Mouse (Mus musculus): ENCODE data around the gene Slc25a34. TPM values are rescaled to one million over a fixed set of nuclear protein-coding genes. Genes with fewer than 3 reads are reported as not detected.

Slc25a34 gene
- total RNA-seq, 2 experiments from 2014 or later: 105 to 117 TPM

DNA sequence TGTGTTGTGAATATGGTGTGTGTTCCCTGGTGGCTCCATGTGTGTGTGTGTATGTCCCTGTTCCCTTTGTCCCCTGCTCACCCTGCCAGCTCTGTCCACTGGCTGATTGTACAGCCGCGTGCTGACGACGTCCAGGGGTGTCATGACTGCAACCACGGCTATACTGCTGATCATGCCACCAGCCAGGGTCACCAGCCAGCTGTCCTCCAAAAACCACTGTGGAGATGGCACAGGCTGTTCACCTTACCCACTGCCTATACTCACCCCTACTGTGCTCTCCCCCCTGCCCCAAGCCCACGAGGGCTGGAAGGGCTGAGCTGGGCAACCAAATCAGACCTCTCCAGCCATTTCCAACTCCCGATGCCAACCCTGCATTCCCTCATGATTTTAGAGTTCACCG lies 2.3 kb downstream of the Slc25a34 start:
- intact Hi-C loops (cut with DNase I): no loop called here
- DNase-seq (ENCODE audit: low spot score): no peak

DNA sequence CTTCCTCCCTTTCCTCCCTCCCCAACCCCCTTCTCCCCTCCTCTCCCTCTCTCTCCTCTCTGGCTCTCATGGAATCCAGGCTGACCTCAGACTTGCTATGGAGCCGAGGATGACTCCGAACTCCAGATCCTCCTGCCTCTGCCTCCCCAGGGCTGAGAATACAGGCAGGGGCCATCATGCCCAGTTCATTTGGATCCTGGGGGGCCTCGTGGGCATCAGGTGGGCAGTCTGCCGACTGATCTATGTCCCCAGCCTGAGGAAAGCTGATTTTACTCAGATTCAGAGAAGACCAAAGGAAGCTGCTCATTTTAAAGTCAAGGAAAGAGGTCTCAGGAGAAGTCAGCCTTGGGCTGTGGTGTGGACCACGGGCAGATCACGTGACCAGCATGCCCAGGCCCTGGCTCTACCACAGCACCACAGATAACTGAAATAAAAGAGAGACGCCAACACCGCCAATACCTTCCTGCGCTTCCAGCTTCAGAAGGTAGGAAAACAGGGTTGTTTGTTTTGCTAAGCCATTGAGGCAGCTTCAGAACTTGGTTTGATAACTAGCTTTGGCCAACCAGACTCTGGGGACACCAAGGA lies 4.2 kb downstream of the Slc25a34 start:
- intact Hi-C loops (cut with DNase I): loop anchor here (2.0 to 10.0 kb wide), 3 partner anchors 78 to 233 kb away; no protein-coding TSS in a partner anchor

DNA sequence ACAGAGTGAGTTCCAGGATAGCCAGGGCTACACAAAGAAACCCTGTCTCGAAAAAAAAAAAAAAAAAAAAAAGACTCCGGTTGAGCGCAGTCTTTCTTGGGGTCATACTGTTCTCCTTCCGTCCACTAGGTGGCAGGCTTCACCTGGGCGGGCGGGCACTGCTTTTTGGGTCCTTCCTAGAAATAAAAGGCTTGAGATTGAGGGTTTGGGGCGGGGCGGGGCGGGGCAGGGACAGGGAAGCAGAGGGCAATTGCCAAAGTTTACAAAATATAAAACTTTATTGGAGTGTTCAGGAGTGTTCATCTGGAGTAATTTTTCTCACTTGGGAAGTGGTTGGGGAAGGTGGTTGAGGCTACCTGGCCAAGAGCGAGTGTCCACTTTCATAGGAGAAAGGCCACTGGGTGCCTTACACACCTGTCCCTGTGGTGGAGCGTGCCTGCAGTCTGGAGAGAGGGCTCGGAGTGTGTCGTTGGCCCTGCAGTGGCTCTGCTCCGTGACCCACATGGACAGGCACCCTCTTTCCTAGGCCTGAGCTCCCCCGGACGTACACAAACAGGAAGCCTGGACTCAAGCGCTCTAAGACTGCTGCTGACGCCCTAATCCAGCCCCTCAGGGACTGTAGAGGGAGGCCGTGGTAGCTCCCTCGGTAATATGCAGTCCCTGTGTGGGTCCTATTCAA lies 4.9 kb downstream of the Slc25a34 start, which contains the start of gene Tmem82:
Gene Tmem82, minus strand, starts transcription at position 69 of the 679 bp plus-strand sequence.
- no peak for DNase-seq (ENCODE audit: low spot score)
- intact Hi-C loops (cut with DNase I): loop anchor here (2.0 to 10.0 kb wide), 3 partner anchors 79 to 234 kb away; no protein-coding TSS in a partner anchor

More for the DNA sequence above, 4.2 kb downstream of the Slc25a34 start:
- no peak for DNase-seq (ENCODE audit: low spot score)

DNA sequence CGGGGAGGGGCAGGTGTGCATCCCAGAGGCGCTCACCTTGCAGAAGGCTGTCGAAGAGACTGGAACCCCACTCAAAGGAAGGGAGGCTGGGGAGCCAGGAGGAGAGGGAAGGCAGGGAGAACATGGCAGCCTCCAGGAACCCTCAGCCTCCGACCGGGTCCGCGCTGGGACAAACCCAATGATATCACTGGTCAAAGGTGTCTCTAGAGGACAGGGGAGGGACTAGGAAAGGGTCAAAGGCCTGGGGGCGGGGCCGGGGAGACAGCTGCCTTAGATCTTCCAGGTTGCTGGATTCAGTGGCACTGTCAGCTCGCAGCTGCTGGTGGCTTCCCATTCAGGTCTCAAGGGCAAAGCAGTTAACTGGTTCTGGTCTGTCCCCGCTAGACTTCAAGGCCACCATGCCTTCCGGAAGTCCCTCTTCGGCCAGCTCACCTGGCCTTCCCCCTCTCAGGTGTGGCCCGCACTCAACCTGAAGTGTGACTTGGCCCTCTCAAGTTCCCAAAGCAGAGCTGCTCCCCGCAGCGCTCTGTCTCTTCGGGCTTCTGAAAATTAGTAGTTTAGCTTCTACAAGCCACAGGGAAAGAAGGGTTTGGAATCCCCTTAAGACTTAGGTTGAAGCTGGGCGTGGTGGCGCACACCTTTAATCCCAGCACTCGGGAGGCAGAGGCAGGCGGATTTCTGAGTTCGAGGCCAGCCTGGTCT lies 5.6 kb downstream of the Slc25a34 start:
- intact Hi-C loops (cut with DNase I): loop anchor here (2.0 to 10.0 kb wide), 3 partner anchors 79 to 235 kb away; no protein-coding TSS in a partner anchor
- DNase-seq (ENCODE audit: low spot score): no peak

DNA sequence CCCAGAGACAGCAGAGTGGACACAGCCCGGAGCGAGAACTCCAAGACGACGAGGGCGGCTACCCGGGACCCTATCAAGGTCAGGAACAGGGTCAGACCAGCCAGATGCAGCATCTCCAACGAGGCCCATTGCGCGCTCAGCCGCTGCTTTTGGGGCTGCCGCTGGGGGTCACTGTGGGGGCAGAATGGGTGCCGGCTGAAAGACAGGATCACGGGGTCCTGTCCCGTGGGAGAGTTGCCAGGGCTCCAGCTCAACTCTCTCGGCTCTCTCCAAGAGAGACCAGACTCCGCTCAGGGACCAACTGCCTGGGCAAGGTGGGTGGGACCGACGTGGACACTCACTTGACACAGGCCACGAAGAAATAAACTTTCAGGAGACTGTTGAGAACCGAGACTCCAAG lies 6.3 kb downstream of the Slc25a34 start:
- intact Hi-C loops (cut with DNase I): loop anchor here (5.0 to 10.0 kb wide), 2 partner anchors 80 to 168 kb away; no protein-coding TSS in a partner anchor
- no peak for DNase-seq (ENCODE audit: low spot score)

DNA sequence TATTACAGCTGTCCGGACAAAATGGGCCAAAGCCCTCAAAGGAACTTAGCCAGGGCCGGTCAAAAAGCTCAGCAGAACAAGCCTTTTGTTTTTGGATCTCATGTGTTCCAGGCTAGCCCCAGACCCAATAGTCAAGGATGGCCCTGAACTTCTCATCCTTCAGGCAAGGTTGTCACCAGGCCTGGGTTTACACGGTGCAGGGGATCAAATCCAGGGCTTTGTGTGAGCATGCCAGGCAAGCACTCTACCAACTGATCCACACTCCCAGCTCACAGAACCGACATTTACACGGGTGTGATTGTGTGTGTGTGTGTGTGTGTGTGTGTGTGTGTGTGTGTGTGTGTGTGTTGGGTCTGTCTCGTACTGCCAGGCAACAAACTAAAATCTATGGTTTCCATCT lies 6.8 kb downstream of the Slc25a34 start:
- no peak for DNase-seq (ENCODE audit: low spot score)
- intact Hi-C loops (cut with DNase I): loop anchor here (5.0 to 10.0 kb wide), 2 partner anchors 80 to 168 kb away; no protein-coding TSS in a partner anchor

DNA sequence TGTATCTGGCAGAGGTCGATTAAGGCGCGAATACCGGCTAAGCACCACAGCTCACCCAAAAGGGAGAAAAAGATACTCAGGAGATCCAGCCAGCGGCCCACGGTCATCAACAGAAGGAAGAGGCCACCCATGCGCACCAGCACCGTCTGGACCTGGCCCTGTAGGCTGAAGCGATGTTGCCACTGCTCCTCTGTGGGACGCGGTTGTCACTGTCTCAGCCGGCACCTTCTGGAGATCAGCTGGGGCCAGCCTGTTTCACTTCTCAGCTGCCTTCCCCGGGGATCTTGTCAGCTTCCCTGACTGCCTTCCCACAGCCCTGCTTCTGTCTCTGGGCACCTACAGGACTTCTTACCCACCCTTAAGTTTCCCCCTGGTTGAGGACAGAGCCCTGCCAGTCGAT lies 8.7 kb downstream of the Slc25a34 start:
- intact Hi-C loops (cut with DNase I): loop anchor here (5.0 to 10.0 kb wide), 2 partner anchors 82 to 170 kb away; no protein-coding TSS in a partner anchor
- no peak for DNase-seq (ENCODE audit: low spot score)

DNA sequence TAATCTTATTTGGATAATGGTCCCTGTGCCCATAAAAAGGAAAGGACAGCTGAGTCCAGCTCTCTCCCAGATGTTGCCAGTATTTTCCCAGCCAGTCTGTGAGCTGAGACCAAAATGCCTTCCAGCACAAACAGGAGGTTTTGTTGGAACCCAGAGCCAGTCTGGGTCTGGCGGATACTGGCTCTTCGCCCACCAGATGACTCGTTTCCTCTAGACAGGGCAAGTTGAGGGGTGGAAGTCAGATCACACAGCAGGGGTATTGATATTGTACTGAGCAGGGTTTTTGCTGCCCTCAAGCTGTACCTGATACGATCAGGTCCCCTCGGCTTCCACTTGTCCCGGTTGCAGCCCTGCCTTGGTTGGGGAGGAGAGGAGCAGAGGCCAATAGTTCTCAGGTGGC lies 14.1 kb downstream of the Slc25a34 start:
- intact Hi-C loops (cut with DNase I): no loop called here
- peak; percentile 67 for DNase-seq (ENCODE audit: low spot score)

DNA sequence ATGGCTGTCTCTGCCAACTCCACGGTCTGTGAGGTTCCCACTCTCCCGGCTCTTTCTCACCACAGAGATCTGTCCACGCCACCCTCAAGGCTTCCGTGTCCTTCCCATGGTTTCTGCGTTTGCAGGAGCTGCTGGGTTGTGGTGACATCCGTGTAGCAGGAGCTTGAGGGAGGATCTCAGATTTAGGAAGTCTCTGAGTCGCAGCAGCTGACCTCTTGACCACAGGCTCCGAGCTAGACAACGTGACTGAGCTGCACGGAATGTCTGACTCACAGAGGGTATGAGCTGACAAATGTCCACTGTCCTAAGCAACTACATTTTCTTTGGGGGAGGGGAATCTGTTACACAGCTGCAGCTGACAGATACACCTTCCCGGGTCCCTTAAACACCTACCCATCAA lies 17.8 kb downstream of the Slc25a34 start, which contains the start of gene Fblim1:
Gene Fblim1, minus strand, starts transcription at position 236 of the 400 bp plus-strand sequence.
- peak; percentile 38 for DNase-seq (ENCODE audit: low spot score)
- intact Hi-C loops (cut with DNase I): no loop called here

DNA sequence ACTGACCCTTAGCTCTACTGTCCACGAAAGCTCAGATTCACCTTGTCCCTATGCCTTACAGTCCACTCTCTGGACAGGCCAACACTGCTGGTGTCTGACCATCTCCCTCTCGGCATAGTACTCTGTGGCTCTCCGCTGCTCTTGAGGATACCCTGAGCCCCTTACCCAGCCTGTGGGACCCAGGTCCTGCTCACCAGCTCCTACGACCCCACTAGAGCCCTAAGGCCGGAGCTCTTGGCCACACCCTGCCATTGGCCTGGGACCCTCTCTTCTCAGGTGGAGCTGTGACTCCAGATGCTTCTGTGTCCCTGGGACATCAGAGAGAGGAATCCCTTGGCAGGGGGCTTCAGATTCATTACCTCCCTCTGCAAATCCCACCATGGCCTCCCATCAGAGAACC lies 18.2 kb downstream of the Slc25a34 start:
- DNase-seq (ENCODE audit: low spot score): no peak
- intact Hi-C loops (cut with DNase I): no loop called here

DNA sequence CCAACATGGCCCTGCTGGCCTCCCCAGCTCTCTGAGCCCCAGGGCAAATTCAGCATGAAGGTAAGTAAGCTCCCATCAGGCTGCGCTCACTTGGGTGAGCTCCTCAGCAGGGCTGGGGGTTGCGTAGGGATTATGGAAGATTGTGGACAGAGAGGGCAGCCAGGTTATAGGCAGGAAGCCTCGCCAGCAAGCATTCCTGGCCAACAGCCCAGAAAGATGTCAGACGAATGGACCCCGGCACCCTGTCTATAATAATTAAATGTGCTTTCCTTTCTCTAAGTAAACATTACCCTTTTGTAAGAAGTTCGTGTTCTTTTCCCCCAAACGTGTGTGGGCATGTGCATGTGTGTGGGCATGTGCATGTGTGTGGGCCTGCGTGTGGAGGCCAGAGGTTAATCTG lies 19.1 kb downstream of the Slc25a34 start:
- intact Hi-C loops (cut with DNase I): no loop called here
- peak; percentile 43 for DNase-seq (ENCODE audit: low spot score)

DNA sequence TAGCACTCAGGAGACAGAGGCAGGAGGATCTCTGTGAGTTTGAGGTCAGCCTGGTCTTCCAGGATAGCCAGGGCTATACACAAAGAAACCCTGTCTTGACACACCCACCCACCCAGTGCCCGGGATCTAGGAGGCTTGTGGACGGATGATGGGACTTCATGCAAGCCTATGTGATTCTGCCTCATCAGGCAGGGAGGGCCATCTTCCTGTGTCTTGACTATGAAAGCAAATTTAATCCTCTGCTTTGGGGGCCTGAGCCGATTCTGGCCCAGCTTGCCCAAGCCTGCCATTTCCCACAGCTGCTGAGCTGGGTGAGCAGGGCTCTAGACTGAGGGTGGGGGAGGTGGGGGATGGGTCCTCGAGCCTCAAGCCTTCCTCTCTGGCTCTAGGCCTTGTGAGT lies 19.7 kb downstream of the Slc25a34 start:
- no peak for DNase-seq (ENCODE audit: low spot score)
- intact Hi-C loops (cut with DNase I): no loop called here

DNA sequence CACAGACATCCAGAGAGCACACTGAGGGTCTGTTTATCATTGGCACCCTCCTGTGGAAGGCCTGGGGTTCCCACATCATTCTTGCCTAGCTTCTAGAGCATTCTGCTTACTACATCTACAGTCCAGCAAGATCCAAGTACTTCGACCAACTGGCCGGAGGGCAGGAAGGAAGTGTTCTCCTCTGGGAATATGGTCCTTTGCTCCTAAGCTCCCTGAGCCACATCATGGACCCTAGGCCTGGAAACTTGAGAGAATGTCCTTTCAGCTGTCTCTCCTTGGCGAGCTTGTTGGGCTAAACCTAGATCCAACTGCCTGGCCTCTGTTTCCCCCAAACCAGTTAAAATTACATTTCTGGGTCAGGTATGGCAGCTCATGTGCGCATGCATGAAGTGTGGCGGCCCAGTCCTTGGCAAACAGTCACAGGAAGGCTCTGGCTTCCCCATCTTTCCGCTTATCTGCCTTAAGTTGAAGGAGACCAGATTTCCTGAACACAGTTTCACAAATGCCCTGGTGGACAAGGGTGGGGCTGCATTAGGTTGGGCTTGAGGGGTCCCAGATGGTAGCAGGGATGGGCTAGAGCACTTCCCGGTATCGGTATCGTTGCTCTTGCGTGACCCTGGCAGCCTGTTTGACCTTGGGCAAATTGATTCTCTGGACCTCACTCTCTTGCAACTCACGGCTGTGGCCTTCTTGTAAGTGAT lies 20.9 kb downstream of the Slc25a34 start:
- no peak for DNase-seq (ENCODE audit: low spot score)
- intact Hi-C loops (cut with DNase I): no loop called here

DNA sequence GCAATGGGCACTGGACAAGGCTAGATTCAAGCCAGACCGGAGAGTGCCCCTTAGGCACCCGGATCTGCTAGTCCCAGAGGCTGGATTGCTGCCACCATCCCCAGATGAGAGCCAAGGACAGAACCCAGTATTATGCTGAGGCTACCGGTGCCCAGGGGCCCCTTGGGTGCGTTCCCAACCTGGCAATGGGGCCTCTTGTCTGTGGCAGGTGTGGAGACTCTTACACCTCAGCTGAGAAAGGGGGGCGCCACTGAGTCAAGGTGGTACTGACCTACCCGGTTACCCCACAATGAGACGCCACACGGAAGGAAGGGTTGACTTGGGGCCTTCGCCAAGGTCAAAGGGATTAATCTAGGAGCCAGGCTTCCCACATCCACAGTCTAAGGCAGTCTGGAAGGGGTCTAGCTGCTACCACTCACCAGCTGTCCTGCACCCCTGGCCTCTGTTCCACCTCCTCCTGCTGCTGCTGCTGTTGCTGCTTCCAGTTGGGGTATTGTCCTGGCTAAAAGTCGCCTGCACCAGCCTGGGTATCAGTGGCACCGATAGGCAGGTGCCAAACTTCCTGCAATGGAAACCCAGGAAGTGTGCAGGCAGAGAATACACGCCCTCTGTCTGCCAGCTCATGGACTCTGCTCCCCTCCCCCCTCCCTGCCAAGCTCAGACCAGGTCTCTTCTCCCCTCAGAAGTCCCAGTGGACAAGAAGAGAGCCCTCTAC lies 22.3 kb downstream of the Slc25a34 start:
- no peak for DNase-seq (ENCODE audit: low spot score)
- intact Hi-C loops (cut with DNase I): no loop called here

DNA sequence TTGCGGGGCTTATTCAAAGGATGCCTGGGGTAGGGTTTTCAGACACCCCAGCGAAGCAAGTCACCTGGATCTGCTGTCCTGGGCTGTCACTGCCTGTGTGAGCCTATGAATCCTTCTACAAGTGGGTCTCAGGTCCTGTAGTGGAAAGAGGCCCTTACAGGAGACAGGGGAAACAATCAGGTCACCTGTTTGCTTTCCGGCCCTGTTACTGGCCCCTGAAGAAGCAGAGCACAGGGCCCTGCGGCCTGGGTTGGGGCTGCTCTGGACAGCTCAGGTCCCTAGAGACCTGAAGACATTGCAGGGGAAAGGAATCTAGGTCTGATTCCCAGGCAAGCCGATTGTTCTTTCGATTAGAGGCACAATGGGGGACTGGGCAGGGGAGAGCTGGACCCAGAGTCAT lies 23.3 kb downstream of the Slc25a34 start:
- intact Hi-C loops (cut with DNase I): no loop called here
- DNase-seq (ENCODE audit: low spot score): no peak

DNA sequence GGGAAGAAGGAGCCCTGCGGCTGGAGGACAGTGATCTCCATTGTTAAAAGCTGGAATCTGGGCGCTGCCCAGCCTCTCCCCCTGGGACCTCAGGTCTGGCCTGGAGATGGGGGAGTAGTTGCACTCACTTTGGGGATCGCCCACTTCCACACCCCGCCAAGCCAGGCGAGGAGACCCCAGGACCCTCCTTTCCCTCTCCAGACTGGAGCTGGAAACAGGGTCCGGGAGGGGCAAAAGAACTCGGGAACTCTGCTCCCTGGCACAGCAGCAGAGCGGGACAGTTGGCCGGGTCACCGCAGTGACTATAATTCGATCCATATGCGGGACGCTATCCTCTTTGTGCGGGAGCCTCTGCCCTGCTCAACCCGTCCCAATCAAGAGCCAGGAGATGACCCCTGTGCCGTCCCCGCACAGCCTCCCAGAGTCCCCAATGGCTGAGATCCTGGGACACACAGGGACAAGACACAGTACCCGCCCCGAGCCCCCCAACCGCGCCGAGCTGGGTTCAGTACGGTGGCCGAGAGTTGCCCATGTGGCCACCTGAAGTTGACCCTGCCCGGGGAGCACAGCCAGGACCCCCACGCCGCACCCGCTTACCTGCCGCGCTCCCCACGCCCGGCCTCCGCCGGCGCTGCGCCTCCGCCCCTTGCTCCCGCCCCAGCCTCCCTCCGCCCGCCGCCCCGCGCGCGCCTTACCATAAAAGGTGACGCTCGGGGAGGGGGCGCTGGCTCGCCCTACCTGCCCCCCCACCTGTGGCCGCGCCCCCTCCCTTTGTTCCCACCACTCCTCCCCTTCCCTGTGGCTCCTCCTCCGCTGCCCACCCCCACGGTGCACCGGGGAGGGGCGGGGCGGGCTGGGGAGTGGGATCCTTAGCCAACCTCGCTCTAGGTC lies 24.1 kb downstream of the Slc25a34 start:
- intact Hi-C loops (cut with DNase I): no loop called here
- no peak for DNase-seq (ENCODE audit: low spot score)

DNA sequence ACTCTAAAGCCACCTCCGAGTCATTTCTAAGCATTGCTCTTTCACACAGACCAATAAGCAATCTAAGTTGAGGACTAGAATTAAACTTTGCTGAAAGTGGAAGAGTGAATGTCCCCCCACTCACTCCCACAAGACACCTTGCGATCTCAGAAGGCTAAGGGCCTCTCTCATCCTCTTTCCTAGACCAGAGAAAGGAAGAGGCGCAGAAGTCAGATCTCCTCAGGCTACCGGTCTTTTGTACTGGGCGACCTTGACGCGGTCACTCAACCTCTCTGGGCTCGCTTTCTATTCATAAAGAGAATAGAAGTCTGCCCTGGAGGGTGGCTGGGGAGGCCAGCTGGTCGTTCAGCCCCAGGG lies 24.7 kb downstream of the Slc25a34 start:
- intact Hi-C loops (cut with DNase I): no loop called here
- DNase-seq (ENCODE audit: low spot score): no peak

DNA sequence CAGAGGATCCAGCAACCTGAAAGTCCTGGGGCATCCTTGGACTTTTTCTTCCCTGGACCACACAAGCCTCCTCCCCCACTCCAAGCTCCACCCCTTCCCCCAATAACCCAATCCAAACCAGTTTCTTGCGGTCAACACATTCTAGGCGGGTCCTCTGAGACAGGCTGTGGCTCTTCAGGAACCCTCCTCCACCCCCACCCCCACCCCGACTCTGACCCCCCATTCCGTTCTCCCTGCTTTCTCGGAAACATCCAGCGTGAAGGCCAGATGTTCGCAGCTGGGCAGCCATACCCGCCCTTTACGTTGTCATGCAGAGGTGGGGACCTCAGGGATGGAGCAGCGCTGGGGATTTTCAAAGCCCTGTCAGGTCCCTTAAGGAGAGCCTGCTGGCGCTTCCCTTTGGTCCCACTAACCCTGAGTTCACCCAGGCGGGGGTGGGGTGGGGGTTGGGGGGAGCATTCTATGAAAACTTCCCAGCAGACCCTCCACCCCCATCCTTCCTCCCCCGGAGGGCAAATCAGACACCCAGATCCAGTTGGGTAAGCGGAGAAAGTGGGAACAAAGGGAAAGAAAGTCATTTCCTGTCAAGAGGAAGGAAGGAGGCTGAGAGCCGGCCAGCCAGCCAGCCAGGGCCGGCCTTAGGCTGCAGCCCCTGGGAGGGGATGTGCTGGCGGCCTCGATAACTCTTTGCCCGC lies 25.3 kb downstream of the Slc25a34 start:
- DNase-seq (ENCODE audit: low spot score): no peak
- intact Hi-C loops (cut with DNase I): no loop called here

All from heart, postnatal 25 days (tissue).